Mouse (Mus musculus) embryo, embryonic 9.5 days (tissue): ENCODE results near the gene Gm49392.
"Not testable (repeated sequence)": the region's sequence is repeated elsewhere in the genome, so short reads cannot be mapped to it uniquely, and the experiment has no call there.

Experiments used
- DNase-seq: peaks from one replicate; pipeline ENCODE4 v3.0.0-alpha.2; 2017; ENCODE audit errors: extremely low spot score

Gene Gm49392

GRCm38 (mm10) chr13:60896794-60897193, at the start of gene Gm49392:
Gene Gm49392, minus strand, starts transcription at chr13:60896894.
- not testable (repeated sequence) for DNase-seq

- not testable (repeated sequence) for DNase-seq
These were observed 45.2 kb upstream of the Gm49392 start, which contains the start of gene Tpbpa for GRCm38 (mm10) chr13:60941884-60942283. Gene Tpbpa, minus strand, starts transcription at chr13:60941984.

GRCm38 (mm10) chr13:60936500-60936901, 39.8 kb upstream of the Gm49392 start, which contains the start of the genes Gm49391 and Ctla2a:
Gene Gm49391, minus strand, starts transcription at chr13:60936571.
Gene Ctla2a, minus strand, starts transcription at chr13:60936625.
- peak; percentile 1 for DNase-seq

GRCm38 (mm10) chr13:60935490-60935889, 38.8 kb upstream of the Gm49392 start, which contains the start of gene Gm49393:
Gene Gm49393, minus strand, starts transcription at chr13:60935590.
- DNase-seq, result not testable (repeated sequence)

GRCm38 (mm10) chr13:60904780-60905179, 8.1 kb upstream of the Gm49392 start, which contains the start of gene Tpbpb:
Gene Tpbpb, minus strand, starts transcription at chr13:60904880.
- DNase-seq, result not testable (repeated sequence)

GRCm38 (mm10) chr13:60897328-60897727, 634 bp upstream of the Gm49392 start, which contains the start of gene Ctla2b:
Gene Ctla2b, minus strand, starts transcription at chr13:60897447.
- no peak for DNase-seq

GRCm38 (mm10) chr13:60895406-60896160, 1.1 kb downstream of the Gm49392 start:
- DNase-seq, result no peak

GRCm38 (mm10) chr13:60892301-60892700, 4.4 kb downstream of the Gm49392 start:
- no peak for DNase-seq

GRCm38 (mm10) chr13:60864281-60864680, 32.4 kb downstream of the Gm49392 start, which contains the start of gene 4930486L24Rik:
Gene 4930486L24Rik, minus strand, starts transcription at chr13:60864475.
- no peak for DNase-seq

- no peak for DNase-seq
These were observed 48.2 kb downstream of the Gm49392 start for GRCm38 (mm10) chr13:60848241-60849120.

- DNase-seq, result no peak
These were observed 53.5 kb downstream of the Gm49392 start for GRCm38 (mm10) chr13:60843153-60843552.

GRCm38 (mm10) chr13:60842703-60843102, 54.0 kb downstream of the Gm49392 start:
- no peak for DNase-seq

- no peak for DNase-seq
These were observed 57.3 kb downstream of the Gm49392 start for GRCm38 (mm10) chr13:60839353-60839902.

- no peak for DNase-seq
These were observed 70.6 kb downstream of the Gm49392 start for GRCm38 (mm10) chr13:60826052-60826451.

GRCm38 (mm10) chr13:60820486-60821175, 76.1 kb downstream of the Gm49392 start:
- DNase-seq, result no peak

- DNase-seq, result peak; percentile 55
These were observed 77.2 kb downstream of the Gm49392 start for GRCm38 (mm10) chr13:60819469-60819868.

GRCm38 (mm10) chr13:60813722-60814121, 83.0 kb downstream of the Gm49392 start:
- DNase-seq, result no peak

- no peak for DNase-seq
These were observed 83.9 kb downstream of the Gm49392 start for GRCm38 (mm10) chr13:60812768-60813167.

GRCm38 (mm10) chr13:60809690-60810089, 87.0 kb downstream of the Gm49392 start:
- DNase-seq, result no peak

GRCm38 (mm10) chr13:60802749-60803148, 93.9 kb downstream of the Gm49392 start, which contains the start of gene Ctsll3:
Gene Ctsll3, minus strand, starts transcription at chr13:60802849.
- DNase-seq, result no peak
